Mouse (Mus musculus): Measurements from ENCODE around the gene E2f7. TPM values are rescaled to one million over a fixed set of nuclear protein-coding genes. Genes with fewer than 3 reads are reported as not detected.

E2f7 gene
- total RNA-seq, 2 experiments from 2014 or later: 13.0 to 13.8 TPM

- DNase-seq (ENCODE audit: low spot score in 2 of 2): no peak
These were observed 90.0 kb downstream of the E2f7 start for GRCm38 (mm10) chr10:110835115-110835806.

Other genes starting within 250 kb of the E2f7 start
- gene Csrp2, start 174.3 kb downstream of the E2f7 start, total RNA-seq (2021): 100 to 1,000 TPM; 160 to 188 TPM